ENCODE assay signal across 8 mouse cellular contexts in the genomic region with DNA sequence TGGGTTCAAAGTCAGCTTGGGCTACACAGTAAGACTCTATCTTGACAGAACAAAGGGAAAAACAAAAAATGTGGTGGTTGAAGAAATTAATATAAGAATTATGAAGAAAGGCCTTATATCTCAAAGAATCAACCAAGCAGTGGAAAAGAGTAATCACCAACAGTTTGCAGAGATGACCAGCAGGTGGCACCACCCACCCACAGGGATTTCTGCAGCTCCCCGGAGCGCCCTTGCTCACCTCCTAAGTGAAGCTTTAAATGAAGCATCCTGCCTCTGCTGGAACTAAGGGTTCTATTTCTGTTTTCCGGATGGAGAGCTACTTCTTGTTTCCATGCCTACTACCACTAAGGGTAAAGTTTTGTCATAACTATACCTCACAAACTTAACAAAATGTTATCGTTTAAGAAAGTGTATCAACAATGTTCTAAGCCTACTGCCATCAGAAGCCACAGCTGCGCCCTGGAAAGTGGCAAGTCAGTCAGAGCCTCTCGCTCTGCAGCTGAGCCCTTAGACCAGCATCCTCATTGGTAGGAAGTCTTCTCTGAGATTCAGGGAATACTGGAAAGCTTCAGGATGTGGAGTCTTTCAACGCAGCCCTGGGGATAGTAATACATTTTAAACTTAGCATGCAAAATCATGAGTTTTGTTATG. TPM values are rescaled to one million over a fixed set of nuclear protein-coding genes. Genes with fewer than 3 reads are reported as not detected.
A peak's percentile ranks its signal among the peaks of the same experiment; 100 is the strongest.
DNase-seq lines count a peak whose midpoint lies in the region; ATAC-seq and TF ChIP-seq lines count a peak whose summit lies in the region.

No protein-coding gene starts in this region.

- in situ Hi-C loops in CH12.LX (cut with MboI; ENCODE audit: low pct_ligation_motif_present, low pct_unique_long_range_greater_than_20kb, low sequenced_read_pairs): no loop called here

- H3K4me3 ChIP-seq in CH12.LX (replicated peaks in 1 of 3; ENCODE audit: low read depth in 2 of 3, low read length in 2 of 3, poor library complexity in 1 of 3): no peak overlapping the region
- H3K4me3 ChIP-seq in forebrain, embryonic 12.5 days (replicated peaks): no peak overlapping the region
- H3K4me3 ChIP-seq in hindbrain, embryonic 11.5 days (ENCODE audit: low read depth, low read length): no peak overlapping the region

- 37% methylated on average over 7 of the region's 7 CpGs for WGBS in forebrain, embryonic 12.5 days
- 37% methylated on average over 7 of the region's 7 CpGs for WGBS in hindbrain, embryonic 11.5 days

- TF ChIP-seq RAD21 in CH12.LX (IDR thresholded peaks at IDR 0.05; ENCODE audit: low read depth, low read length): peak; percentile 85

- no peak overlapping the region for H3K4me2 ChIP-seq in CH12.LX (ENCODE audit: insufficient read depth, low read depth, poor library complexity, severe bottlenecking)
- no peak overlapping the region for H3K4me2 ChIP-seq in forebrain, embryonic 12.5 days
- no peak overlapping the region for H3K4me2 ChIP-seq in hindbrain, embryonic 11.5 days (replicated peaks; ENCODE audit: low read depth, low read length)

- TF ChIP-seq CTCF in CH12.LX (conservative IDR thresholded peaks at IDR 0.05 in 1 of 2, IDR thresholded peaks at IDR 0.05 in 1 of 2; ENCODE audit: low read depth in 2 of 2, low read length in 2 of 2): peak; percentile 65 to 90

- no peak for TF ChIP-seq POLR2A in CH12.LX (IDR thresholded peaks at IDR 0.05; ENCODE audit: low read depth, low read length)

- peaks cover 12% of the 10 kb centered on the region for H3K27me3 ChIP-seq in CH12.LX (replicated peaks)
- no peaks in the 10 kb centered on the region for H3K27me3 ChIP-seq in forebrain, embryonic 12.5 days
- no peaks in the 10 kb centered on the region for H3K27me3 ChIP-seq in hindbrain, embryonic 11.5 days (ENCODE audit: control insufficient read depth, insufficient read depth, low read length)

- H3K9ac ChIP-seq in CH12.LX (ENCODE audit: insufficient read depth, low read depth): no peak overlapping the region
- H3K9ac ChIP-seq in forebrain, embryonic 12.5 days: no peak overlapping the region
- no peak overlapping the region for H3K9ac ChIP-seq in hindbrain, embryonic 11.5 days (ENCODE audit: low read depth, low read length)

- ATAC-seq in forebrain, embryonic 12.5 days (ENCODE audit: low FRiP score): peak; percentile 75
- peak; percentile 63; the same call in 1 of the 2 replicates for ATAC-seq in hindbrain, embryonic 11.5 days (ENCODE audit: low FRiP score)

- no peak overlapping the region for H3K27ac ChIP-seq in CH12.LX (ENCODE audit: insufficient read depth, low read depth)
- no peak overlapping the region for H3K27ac ChIP-seq in forebrain, embryonic 12.5 days
- H3K27ac ChIP-seq in hindbrain, embryonic 11.5 days (ENCODE audit: low read depth, low read length): no peak overlapping the region

- H3K79me2 ChIP-seq in CH12.LX (replicated peaks; ENCODE audit: control insufficient read depth, extremely low read depth, insufficient read depth, poor library complexity, severe bottlenecking): no peaks in the 10 kb centered on the region

- no peak for TF ChIP-seq EP300 in CH12.LX (IDR thresholded peaks at IDR 0.05; ENCODE audit: low read length)

- peaks cover 4% of the 10 kb centered on the region for H3K9me3 ChIP-seq in CH12.LX (replicated peaks; ENCODE audit: low read length)
- no peaks in the 10 kb centered on the region for H3K9me3 ChIP-seq in forebrain, embryonic 12.5 days
- H3K9me3 ChIP-seq in hindbrain, embryonic 11.5 days (ENCODE audit: control insufficient read depth, low read length): no peaks in the 10 kb centered on the region

- peaks cover 0 to 3% of the 10 kb centered on the region in 2 experiments; a peak in 1 of 4 replicates for H3K4me1 ChIP-seq in CH12.LX (ENCODE audit: control insufficient read depth in 1 of 2, insufficient read depth in 2 of 2)
- no peaks in the 10 kb centered on the region; the same call in 1 of the 2 replicates for H3K4me1 ChIP-seq in forebrain, embryonic 12.5 days
- no peaks in the 10 kb centered on the region for H3K4me1 ChIP-seq in hindbrain, embryonic 11.5 days (replicated peaks; ENCODE audit: control insufficient read depth, insufficient read depth, low read length)

- DNase-seq in CH12.LX (ENCODE audit: extremely low read depth): peak; percentile 56
- DNase-seq in adrenal gland, postnatal 25 days: peak; percentile 79
- DNase-seq in hindbrain, embryonic 11.5 days (ENCODE audit: low spot score): peak; percentile 84
- DNase-seq in layer of hippocampus, adult 8-10 months (ENCODE audit: low spot score in 2 of 2): peak; percentile 54 to 83
- DNase-seq in lung, postnatal 14 days: peak; percentile 84
- peak; percentile 54 for DNase-seq in retina, postnatal 7 days (ENCODE audit: low read depth, low spot score)
- DNase-seq in thymus, postnatal 4 days: peak; percentile 85

- dilution Hi-C loops in CH12.LX (cut with MboI; ENCODE audit: extremely low pct_ligation_motif_present, extremely low pct_unique_long_range_greater_than_20kb, low sequenced_read_pairs): no loop called here

- no peaks in the 10 kb centered on the region for H3K36me3 ChIP-seq in CH12.LX (replicated peaks in 1 of 2; ENCODE audit: control insufficient read depth in 1 of 2, insufficient read depth in 1 of 2, low read length in 1 of 2)
- no peaks in the 10 kb centered on the region for H3K36me3 ChIP-seq in forebrain, embryonic 12.5 days (replicated peaks)
- no peaks in the 10 kb centered on the region for H3K36me3 ChIP-seq in hindbrain, embryonic 11.5 days (ENCODE audit: control insufficient read depth, insufficient read depth, low read length)

TF ChIP-seq in CH12.LX, 34 proteins besides CTCF, POLR2A, EP300 and RAD21:
- TF ChIP-seq SIN3A (IDR thresholded peaks at IDR 0.05; ENCODE audit: low read length): no peak
- peak; percentile 79 for TF ChIP-seq SMC3 (IDR thresholded peaks at IDR 0.05; ENCODE audit: low read depth, low read length)
- no peak for TF ChIP-seq JUN (IDR thresholded peaks at IDR 0.05; ENCODE audit: insufficient read depth, low read depth, low read length)
- TF ChIP-seq POLR2AphosphoS2 (IDR thresholded peaks at IDR 0.05; ENCODE audit: low read depth, low read length): no peak
- no peak for TF ChIP-seq UBTF (IDR thresholded peaks at IDR 0.05; ENCODE audit: low read depth, low read length)
- no peak for TF ChIP-seq NELFE (IDR thresholded peaks at IDR 0.05; ENCODE audit: low read depth, low read length)
- no peak for TF ChIP-seq KAT2A (IDR thresholded peaks at IDR 0.05; ENCODE audit: insufficient replicate concordance, low read length)
- TF ChIP-seq MAZ (IDR thresholded peaks at IDR 0.05; ENCODE audit: low read depth, low read length): no peak
- no peak for TF ChIP-seq CHD2 (IDR thresholded peaks at IDR 0.05; ENCODE audit: low read length)
- peak; percentile 3; the same call in 1 of the 2 replicates for TF ChIP-seq ZC3H11A (IDR thresholded peaks at IDR 0.05; ENCODE audit: low read depth, low read length)

RNA-seq across cellular contexts. Expression of a gene that starts 10.3 kb away (rescaled TPM):
- total RNA-seq in CH12.LX (2012; rRNA removed) (27.2 and 30.2 TPM in 2 replicates), CH12.LX (2014; rRNA removed) (54.0 and 57.6 TPM in 2 replicates)
- polyA plus RNA-seq in CH12.LX (2012; ENCODE audit: insufficient read length, low read depth): 96.2 and 104 TPM in 2 replicates
- total RNA-seq in adrenal gland, postnatal 25 days (2021): 22.9 and 36.0 TPM in 2 replicates
- polyA plus RNA-seq in forebrain, embryonic 12.5 days (2016; fragmentation: Nextera tagmentation; extraction: Ambion mirVana): 50.2 and 50.3 TPM in 2 replicates
- 68.1 and 69.5 TPM in 2 replicates for polyA plus RNA-seq in hindbrain, embryonic 11.5 days (2014; fragmentation: Nextera tagmentation; extraction: Ambion mirVana)
- 10 to 100 TPM; 31.2 to 35.8 (median 32.9) TPM for total RNA-seq in layer of hippocampus, adult 8-10 months (2022)

RNA-seq across cellular contexts. Expression of a gene that starts 52.6 kb away (rescaled TPM):
- total RNA-seq in CH12.LX (2012; rRNA removed): 11.3 and 13.5 TPM in 2 replicates
- total RNA-seq in CH12.LX (2014; rRNA removed): 14.6 and 17.6 TPM in 2 replicates
- 15.4 and 17.6 TPM in 2 replicates for polyA plus RNA-seq in CH12.LX (2012; ENCODE audit: insufficient read length, low read depth)
- 14.1 and 15.1 TPM in 2 replicates for total RNA-seq in adrenal gland, postnatal 25 days (2021)
- 15.0 and 15.4 TPM in 2 replicates for polyA plus RNA-seq in forebrain, embryonic 12.5 days (2016; fragmentation: Nextera tagmentation; extraction: Ambion mirVana)
- 12.8 and 13.6 TPM in 2 replicates for polyA plus RNA-seq in hindbrain, embryonic 11.5 days (2014; fragmentation: Nextera tagmentation; extraction: Ambion mirVana)
- total RNA-seq in layer of hippocampus, adult 8-10 months (2022): 10 to 100 TPM; 10.6 to 18.9 (median 14.2) TPM
